Mouse (Mus musculus) lung, embryonic 14.5 days (tissue): Measurements from ENCODE around the gene Gspt2. TPM values are rescaled to one million over a fixed set of nuclear protein-coding genes. Genes with fewer than 3 reads are reported as not detected.

Experiments used
- polyA plus RNA-seq: library from polyadenylated mRNA; unstranded; fragments of >200 nt; fragmentation: Nextera tagmentation; extraction: Ambion mirVana; gene quantifications from 2 replicates; pipeline ENCODE4 v1.2.1, GENCODE M21; 2014

Gene Gspt2
- polyA plus RNA-seq, 1 experiment from 2014 or later, result 2.7 TPM

Other genes starting within 250 kb of the Gspt2 start
- 701 and 707 TPM in 2 replicates for gene Maged1, start 93.9 kb upstream of the Gspt2 start, polyA plus RNA-seq
- 2.4 and 2.9 TPM in 2 replicates for gene Zxdb, start 88.5 kb downstream of the Gspt2 start, polyA plus RNA-seq